Mouse (Mus musculus) spleen, adult 2 months (tissue): Measurements from ENCODE around the gene Trpc4ap.

Source experiments
- CTCF ChIP-seq: fragments of 200-500 bp; IDR thresholded peaks from 2 replicates; pipeline ENCODE4 v1.5.1; 2011; ENCODE audit warnings: mild to moderate bottlenecking, inconsistent platforms; ENCODE audit not compliant: insufficient read depth, insufficient read length, insufficient replicate concordance; ENCODE audit errors: extremely low read depth
- POLR2A ChIP-seq: fragments of 200-500 bp; IDR thresholded peaks from 2 replicates; pipeline ENCODE4 v1.6.1; 2011; ENCODE audit warnings: low read depth, low read length, inconsistent platforms

DNA sequence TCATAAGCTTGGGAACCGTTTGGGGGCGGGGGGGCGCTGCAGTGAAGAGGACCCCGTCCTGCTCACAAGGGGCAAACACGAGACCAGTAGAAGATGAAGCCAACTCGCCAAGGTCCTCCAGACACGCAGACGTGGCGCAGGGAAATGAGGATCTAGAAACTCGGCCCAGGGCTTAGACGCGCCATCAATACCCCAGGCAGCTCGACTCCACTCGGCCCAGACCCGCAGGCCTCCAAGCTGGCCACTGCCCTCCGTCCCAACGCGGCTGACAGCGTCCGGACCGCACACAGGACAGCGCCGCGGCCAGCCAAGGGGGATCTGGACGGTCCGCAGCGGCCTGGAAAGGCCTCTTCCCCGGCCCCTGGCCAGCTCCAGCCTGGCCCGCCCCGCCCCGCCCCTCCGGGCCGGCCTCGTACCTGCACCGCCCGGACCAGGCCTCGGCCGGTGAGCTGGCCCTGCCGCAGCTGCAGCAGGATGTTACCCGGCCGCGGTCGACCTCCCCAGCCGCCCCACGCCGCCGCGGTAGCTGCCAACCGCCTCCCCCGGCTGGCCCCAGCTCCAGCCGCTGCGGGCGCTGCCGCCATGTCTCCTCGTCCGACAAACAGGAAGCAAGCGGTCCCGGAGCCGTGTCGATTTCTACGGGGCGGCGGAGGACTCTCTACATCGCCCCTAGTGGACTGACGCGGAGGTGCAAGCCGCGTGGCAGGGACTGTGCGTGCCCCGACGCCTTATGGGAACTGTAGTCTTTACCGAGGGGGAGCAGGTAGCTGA lies at the start of gene Trpc4ap:
- TF ChIP-seq POLR2A = peak; percentile 78
- TF ChIP-seq CTCF = peak; percentile 97
